Mouse (Mus musculus) lung, adult 18-20 months (tissue): ENCODE measurements at regions not wholly inside any gene's neighbourhood (a gene's known extent, or its start where the extent isn't known, plus 50 kb on each side); places are given as distances from the start of the nearest gene placed in this dataset.
A peak's percentile ranks its signal among the peaks of the same experiment; 100 is the strongest.

Experiments used
- DNase-seq, 2 experiments: peaks; one replicate each; pipeline ENCODE4 v3.0.0; 2022; ENCODE audit warnings: mixed read lengths in 2 of 2

DNA sequence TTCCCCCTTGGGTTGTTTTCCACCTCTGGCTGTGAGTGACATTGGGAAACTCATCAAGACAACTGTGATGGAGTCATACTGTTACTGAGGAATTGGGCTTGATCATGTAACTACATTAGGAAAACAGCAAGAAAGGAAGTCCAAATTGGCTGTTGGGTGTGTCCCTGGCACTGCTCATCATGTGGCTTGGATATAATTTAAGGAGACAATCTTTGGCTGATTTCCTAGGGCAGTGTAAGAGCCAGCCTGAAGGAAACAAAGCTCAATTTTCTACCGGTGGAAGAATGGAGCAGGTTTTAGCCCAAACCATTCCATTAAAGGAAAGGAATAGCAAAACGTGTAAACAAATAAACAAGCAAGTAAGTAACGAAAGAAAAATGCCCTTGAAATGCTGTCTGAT lies 310.4 kb downstream of the Gm10295 start:
- no peak for DNase-seq

- DNase-seq: peak; percentile 29 to 51
These were observed 312.7 kb downstream of the Gm10295 start for GRCm38 (mm10) chr7:71038537-71038936.

GRCm38 (mm10) chr7:71033121-71033520 lies 318.2 kb downstream of the Gm10295 start:
- peak in 1 of 2 experiments; percentile 14 for DNase-seq

- DNase-seq: no peak
These were observed 327.2 kb downstream of the Gm10295 start for GRCm38 (mm10) chr7:71023946-71024610.

DNA sequence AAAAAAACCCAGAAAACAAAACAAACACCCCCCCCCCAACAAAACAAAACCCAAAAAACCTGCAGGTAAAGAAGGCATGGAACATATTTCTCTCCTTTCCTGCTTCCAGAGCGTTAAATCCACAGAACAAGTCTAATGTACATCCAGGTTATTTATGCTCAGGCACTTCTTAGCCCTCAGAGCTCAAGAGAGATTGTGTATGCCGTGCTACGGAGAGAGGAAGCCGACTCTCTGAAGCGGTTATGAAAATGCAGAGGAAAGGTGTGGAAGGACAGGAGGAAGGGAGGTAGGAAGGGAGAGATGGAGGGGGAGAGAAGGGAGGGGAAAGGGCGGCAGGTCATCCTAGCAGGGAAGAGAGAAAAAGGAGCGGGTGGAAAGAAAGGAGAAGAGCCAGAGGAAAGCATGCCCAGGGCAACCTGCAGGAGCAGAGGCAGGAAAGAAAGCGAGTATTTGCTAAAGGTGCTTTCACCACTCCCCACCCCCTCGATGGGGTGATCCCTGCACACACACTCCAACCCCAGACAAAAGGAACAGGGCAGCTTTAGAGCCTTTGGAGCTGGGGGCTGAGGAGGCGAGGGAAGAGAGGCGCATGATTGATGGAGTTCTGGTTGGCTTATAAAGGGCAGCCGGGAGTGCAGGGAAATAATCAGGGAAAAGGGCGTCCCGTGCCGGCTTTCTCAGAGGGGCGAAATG lies 327.9 kb downstream of the Gm10295 start:
- DNase-seq: no peak
